Mouse (Mus musculus): Measurements from ENCODE around the gene Slc6a12.

Slc6a12 gene

GRCm38 (mm10) chr6:121412558-121413297, 69.9 kb downstream of the Slc6a12 start:
- in situ Hi-C loops (cut with MboI), result no loop called here
